Mouse (Mus musculus): Measurements from ENCODE around the gene Ddias. TPM values are rescaled to one million over a fixed set of nuclear protein-coding genes. Genes with fewer than 3 reads are reported as not detected.

Gene Ddias
- polyA plus RNA-seq, 1 experiment: 0.03 TPM

DNA sequence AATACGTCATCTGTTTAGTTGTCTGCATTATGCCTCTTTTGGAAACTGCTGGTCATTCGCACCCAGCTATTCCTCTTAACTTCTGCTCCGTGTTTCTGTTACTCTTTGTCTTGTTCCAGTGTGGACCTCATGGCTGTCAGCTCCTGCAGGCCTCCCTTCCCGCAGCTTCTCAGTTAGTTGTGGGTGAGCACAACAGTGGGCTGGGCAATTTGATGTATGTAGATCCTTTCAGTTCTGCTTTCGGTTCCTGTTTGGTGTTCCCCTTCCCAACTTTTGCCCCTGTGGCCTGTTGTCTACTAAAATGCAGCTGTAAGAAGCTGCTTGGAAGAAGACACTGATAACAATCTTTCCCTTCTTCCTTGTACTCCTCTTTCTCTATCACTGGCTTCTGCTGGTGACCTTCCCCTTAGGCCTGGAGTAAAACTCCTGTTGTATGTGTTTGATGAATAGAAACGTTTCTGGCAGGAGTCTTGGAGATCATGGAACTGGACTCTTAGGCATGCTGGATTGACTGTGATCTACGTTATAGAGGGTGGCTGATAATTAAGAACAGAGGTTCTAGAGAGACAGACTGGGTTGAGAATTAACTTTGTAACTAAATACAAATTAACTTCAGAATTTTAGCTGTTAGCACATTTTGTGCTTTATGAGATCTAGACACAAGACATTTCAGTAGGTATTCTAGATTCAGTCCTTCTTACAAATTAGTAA, 4.7 kb upstream of the Ddias start:
- TF ChIP-seq POLR2A (IDR thresholded peaks at IDR 0.05; ENCODE audit: low read depth, low read length) (no peak), CTCF (IDR thresholded peaks at IDR 0.05; ENCODE audit: extremely low read depth, insufficient read length, insufficient replicate concordance, low read depth, low read length) (no peak)
- H3K4me3 ChIP-seq (ENCODE audit: low read depth, low read length): no peak overlapping the region
- H3K27ac ChIP-seq (ENCODE audit: insufficient read depth, low read depth, low read length): no peak overlapping the region; the same call in 1 of the 2 replicates
- H3K27me3 ChIP-seq (ENCODE audit: control insufficient read depth, insufficient read depth, low read length): no peaks in the 10 kb centered on the region
- H3K36me3 ChIP-seq (ENCODE audit: control insufficient read depth, insufficient read depth, low read length): no peaks in the 10 kb centered on the region
- WGBS: 70% methylated on average over 7 of the region's 7 CpGs
- peaks cover 3% of the 10 kb centered on the region; the same call in 1 of the 2 replicates for H3K4me1 ChIP-seq (ENCODE audit: control insufficient read depth, insufficient read depth, insufficient read length, low read length)

DNA sequence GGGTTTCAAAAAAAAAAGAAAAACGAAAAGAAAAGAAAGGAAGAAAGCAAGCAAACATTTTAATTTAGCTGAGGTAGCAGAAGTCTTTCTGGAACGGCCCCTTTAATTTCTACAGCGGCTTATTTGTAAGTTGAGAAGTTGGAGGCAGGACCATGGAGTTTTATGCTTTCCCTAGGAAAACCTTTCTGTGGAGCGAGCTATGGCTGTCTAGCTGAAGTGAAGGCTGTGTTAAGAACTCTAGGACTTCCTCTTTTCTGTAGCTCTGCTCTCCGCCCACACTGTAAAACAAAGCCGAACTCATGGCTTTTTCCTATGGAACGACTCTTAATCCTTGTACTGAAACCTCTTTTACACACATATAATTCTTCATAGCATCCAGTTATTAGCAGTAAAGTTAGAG, 2.5 kb upstream of the Ddias start:
- Histone ChIP-seq H3K27ac (ENCODE audit: insufficient read depth, low read depth, low read length) (no peak overlapping the region), H3K4me1 (ENCODE audit: control insufficient read depth, insufficient read depth, insufficient read length, low read length) (peaks cover 3% of the 10 kb centered on the region; the same call in 1 of the 2 replicates), H3K4me3 (ENCODE audit: low read depth, low read length) (no peak overlapping the region), H3K36me3 (ENCODE audit: control insufficient read depth, insufficient read depth, low read length) (no peaks in the 10 kb centered on the region), H3K27me3 (ENCODE audit: control insufficient read depth, insufficient read depth, low read length) (no peaks in the 10 kb centered on the region)
- 47% methylated on average over 7 of the region's 7 CpGs for WGBS
- TF ChIP-seq CTCF (IDR thresholded peaks at IDR 0.05; ENCODE audit: extremely low read depth, insufficient read length, insufficient replicate concordance, low read depth, low read length) (no peak), POLR2A (IDR thresholded peaks at IDR 0.05; ENCODE audit: low read depth, low read length) (no peak)

DNA sequence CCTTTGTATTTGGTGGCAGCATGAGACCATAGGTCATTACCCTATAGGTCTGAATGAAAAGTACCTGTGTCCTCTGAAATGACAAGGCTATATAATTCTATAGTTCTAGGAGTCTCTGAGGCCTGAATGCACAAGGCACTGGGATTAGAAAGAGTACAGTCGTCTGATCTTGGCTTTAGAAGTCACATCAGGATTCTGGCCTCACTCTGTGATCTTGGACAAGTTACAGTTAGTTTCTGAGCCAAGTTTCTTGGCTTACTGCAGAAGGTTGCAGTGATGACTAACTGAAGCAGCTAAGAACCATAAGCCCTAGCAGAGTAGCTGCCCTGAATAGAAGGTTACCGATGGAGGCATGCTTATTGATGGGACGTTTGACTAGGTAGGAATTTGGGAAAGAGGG, 2.0 kb upstream of the Ddias start:
- 41% methylated on average over 3 of the region's 3 CpGs for WGBS
- TF ChIP-seq POLR2A (IDR thresholded peaks at IDR 0.05; ENCODE audit: low read depth, low read length): no peak
- no peak for TF ChIP-seq CTCF (IDR thresholded peaks at IDR 0.05; ENCODE audit: extremely low read depth, insufficient read length, insufficient replicate concordance, low read depth, low read length)
- Histone ChIP-seq H3K27ac (ENCODE audit: insufficient read depth, low read depth, low read length) (no peak overlapping the region), H3K4me1 (ENCODE audit: control insufficient read depth, insufficient read depth, insufficient read length, low read length) (peaks cover 3% of the 10 kb centered on the region; the same call in 1 of the 2 replicates), H3K36me3 (ENCODE audit: control insufficient read depth, insufficient read depth, low read length) (no peaks in the 10 kb centered on the region), H3K27me3 (ENCODE audit: control insufficient read depth, insufficient read depth, low read length) (no peaks in the 10 kb centered on the region), H3K4me3 (ENCODE audit: low read depth, low read length) (no peak overlapping the region)

- WGBS: under 1% methylated on average over 29 of the region's 29 CpGs
- TF ChIP-seq POLR2A (IDR thresholded peaks at IDR 0.05; ENCODE audit: low read depth, low read length): peak; percentile 65; the same call in 1 of the 2 replicates
- no peak for TF ChIP-seq CTCF (IDR thresholded peaks at IDR 0.05; ENCODE audit: extremely low read depth, insufficient read length, insufficient replicate concordance, low read depth, low read length)
- Histone ChIP-seq H3K4me1 (ENCODE audit: control insufficient read depth, insufficient read depth, insufficient read length, low read length) (peaks cover 3% of the 10 kb centered on the region; the same call in 1 of the 2 replicates), H3K27me3 (ENCODE audit: control insufficient read depth, insufficient read depth, low read length) (no peaks in the 10 kb centered on the region), H3K36me3 (ENCODE audit: control insufficient read depth, insufficient read depth, low read length) (no peaks in the 10 kb centered on the region), H3K4me3 (ENCODE audit: low read depth, low read length) (peak overlapping the region; percentile 74), H3K27ac (ENCODE audit: insufficient read depth, low read depth, low read length) (peak overlapping the region; percentile 97)
These were observed 838 bp upstream of the Ddias start for GRCm38 (mm10) chr7:92874761-92875408.

DNA sequence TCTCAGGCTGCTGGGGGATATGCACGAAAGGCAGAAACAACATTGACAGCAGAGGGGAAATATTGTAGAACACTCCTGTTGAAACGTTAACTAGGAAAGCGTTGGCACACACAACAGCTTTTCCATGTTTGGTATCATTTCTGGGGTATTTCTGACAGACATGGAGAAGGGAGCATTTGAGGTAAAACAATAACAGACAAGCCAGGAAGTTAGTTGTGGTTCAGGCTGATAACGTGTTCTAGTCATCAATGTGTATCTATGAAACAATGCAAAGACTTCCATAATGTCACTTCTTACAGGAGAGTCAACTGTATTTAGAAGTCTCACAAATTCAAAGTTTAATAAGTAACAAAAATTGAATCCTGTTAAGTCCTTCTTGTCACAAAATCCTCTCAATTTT, 2.5 kb downstream of the Ddias start:
- H3K27me3 ChIP-seq (ENCODE audit: control insufficient read depth, insufficient read depth, low read length): no peaks in the 10 kb centered on the region
- H3K36me3 ChIP-seq (ENCODE audit: control insufficient read depth, insufficient read depth, low read length): no peaks in the 10 kb centered on the region
- TF ChIP-seq CTCF (IDR thresholded peaks at IDR 0.05; ENCODE audit: extremely low read depth, insufficient read length, insufficient replicate concordance, low read depth, low read length) (no peak), POLR2A (IDR thresholded peaks at IDR 0.05; ENCODE audit: low read depth, low read length) (no peak)
- WGBS: 85% methylated on average over 4 of the region's 4 CpGs
- no peak overlapping the region for H3K27ac ChIP-seq (ENCODE audit: insufficient read depth, low read depth, low read length)
- no peak overlapping the region for H3K4me3 ChIP-seq (ENCODE audit: low read depth, low read length)
- H3K4me1 ChIP-seq (ENCODE audit: control insufficient read depth, insufficient read depth, insufficient read length, low read length): peaks cover 3% of the 10 kb centered on the region; the same call in 1 of the 2 replicates

DNA sequence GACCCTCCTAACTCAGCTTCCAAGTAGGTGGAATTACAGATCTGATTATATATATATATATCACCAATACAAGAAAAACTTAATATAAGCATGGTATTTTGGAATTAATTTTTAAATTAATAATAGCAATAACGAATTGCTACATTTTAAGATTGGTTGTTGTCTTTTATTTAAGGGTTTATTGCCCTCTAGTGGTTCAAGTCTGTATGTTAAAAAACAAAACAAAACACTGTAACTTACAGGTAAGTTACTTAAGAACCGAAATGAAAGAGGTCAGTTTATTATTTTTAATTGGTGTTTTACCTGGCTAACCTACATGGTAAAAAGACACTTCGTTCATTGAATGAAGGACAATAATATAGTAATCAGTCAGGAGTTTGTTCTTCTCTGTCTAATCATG, 3.9 kb downstream of the Ddias start:
- Histone ChIP-seq H3K4me1 (ENCODE audit: control insufficient read depth, insufficient read depth, insufficient read length, low read length) (no peaks in the 10 kb centered on the region), H3K36me3 (ENCODE audit: control insufficient read depth, insufficient read depth, low read length) (peaks cover under 1% of the 10 kb centered on the region; the same call in 1 of the 2 replicates), H3K27me3 (ENCODE audit: control insufficient read depth, insufficient read depth, low read length) (no peaks in the 10 kb centered on the region), H3K27ac (ENCODE audit: insufficient read depth, low read depth, low read length) (no peak overlapping the region), H3K4me3 (ENCODE audit: low read depth, low read length) (no peak overlapping the region)
- 37% methylated on average over 3 of the region's 3 CpGs for WGBS
- TF ChIP-seq CTCF (IDR thresholded peaks at IDR 0.05; ENCODE audit: extremely low read depth, insufficient read length, insufficient replicate concordance, low read depth, low read length) (no peak), POLR2A (IDR thresholded peaks at IDR 0.05; ENCODE audit: low read depth, low read length) (no peak)

DNA sequence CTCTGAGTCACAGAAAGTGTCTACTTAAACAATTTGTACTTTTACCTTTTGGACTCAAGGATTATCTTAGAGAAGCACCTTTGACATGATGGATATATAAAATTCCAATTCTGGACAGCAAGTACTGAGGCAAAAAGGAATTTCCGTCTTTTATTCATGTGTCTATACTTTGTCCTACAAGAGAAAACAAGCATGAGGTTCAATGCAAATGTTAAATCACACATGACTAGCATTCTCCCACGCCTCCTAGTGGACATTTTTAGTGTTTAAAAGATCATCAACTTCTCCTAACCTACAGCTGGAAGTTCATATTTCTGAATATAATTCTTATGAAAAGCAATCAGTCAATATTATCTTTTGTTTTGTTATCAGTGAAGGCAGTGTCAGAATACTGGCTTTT, 7.5 kb downstream of the Ddias start:
- Histone ChIP-seq H3K4me3 (ENCODE audit: low read depth, low read length) (no peak overlapping the region), H3K27me3 (ENCODE audit: control insufficient read depth, insufficient read depth, low read length) (no peaks in the 10 kb centered on the region), H3K27ac (ENCODE audit: insufficient read depth, low read depth, low read length) (no peak overlapping the region), H3K4me1 (ENCODE audit: control insufficient read depth, insufficient read depth, insufficient read length, low read length) (no peaks in the 10 kb centered on the region), H3K36me3 (ENCODE audit: control insufficient read depth, insufficient read depth, low read length) (peaks cover 4% of the 10 kb centered on the region; the same call in 1 of the 2 replicates)
- no peak for TF ChIP-seq POLR2A (IDR thresholded peaks at IDR 0.05; ENCODE audit: low read depth, low read length)
- TF ChIP-seq CTCF (IDR thresholded peaks at IDR 0.05; ENCODE audit: extremely low read depth, insufficient read length, insufficient replicate concordance, low read depth, low read length): no peak
- WGBS: 23% methylated on average over 2 of the region's 2 CpGs

Measured in small intestine, adult 2 months (tissue).